Mouse (Mus musculus) MEL-GATA-1-ER (cell line): ENCODE measurements around the gene Gm11273.
A peak's percentile ranks its signal among the peaks of the same experiment; 100 is the strongest.
"Not testable (repeated sequence)": the region's sequence is repeated elsewhere in the genome, so short reads cannot be mapped to it uniquely, and the experiment has no call there.

ENCODE experiments used
- DNase-seq: peaks from one replicate; pipeline ENCODE4 v3.0.0-alpha.2; 2012; ENCODE audit warnings: low read depth; ENCODE audit errors: extremely low read depth

The Gm11273 gene

GRCm38 (mm10) chr13:21501182-21501581 lies at the start of gene Gm11273:
Gene Gm11273, minus strand, starts transcription at chr13:21501418.
- DNase-seq = not testable (repeated sequence)

GRCm38 (mm10) chr13:21550416-21551110 lies 49.3 kb upstream of the Gm11273 start:
- no peak for DNase-seq

GRCm38 (mm10) chr13:21549487-21549886 lies 48.3 kb upstream of the Gm11273 start:
- no peak for DNase-seq

- no peak for DNase-seq
Observed at GRCm38 (mm10) chr13:21542708-21543107, 41.5 kb upstream of the Gm11273 start, which contains the start of gene Olfr1366. Gene Olfr1366, minus strand, starts transcription at chr13:21542808.

- peak; percentile 72 for DNase-seq
Observed at GRCm38 (mm10) chr13:21530781-21531201, 29.6 kb upstream of the Gm11273 start, which contains the start of gene Zkscan8. Gene Zkscan8, minus strand, starts transcription at chr13:21531120.

GRCm38 (mm10) chr13:21530136-21530535 lies 28.9 kb upstream of the Gm11273 start:
- peak; percentile 11 for DNase-seq

- peak; percentile 81 for DNase-seq
Observed at GRCm38 (mm10) chr13:21506221-21506649, 5.0 kb upstream of the Gm11273 start.

- DNase-seq = peak; percentile 52
Observed at GRCm38 (mm10) chr13:21502296-21502695, 1.1 kb upstream of the Gm11273 start.

- no peak for DNase-seq
Observed at GRCm38 (mm10) chr13:21495080-21495479, 6.1 kb downstream of the Gm11273 start, which contains the start of gene AK157302. Gene AK157302, plus strand, starts transcription at chr13:21495223.

- no peak for DNase-seq
Observed at GRCm38 (mm10) chr13:21492847-21493246, 8.4 kb downstream of the Gm11273 start.

GRCm38 (mm10) chr13:21486881-21487280 lies 14.3 kb downstream of the Gm11273 start:
- no peak for DNase-seq

- DNase-seq = not testable (repeated sequence)
Observed at GRCm38 (mm10) chr13:21478759-21479670, 22.2 kb downstream of the Gm11273 start, which contains the start of the genes Zkscan4 and Gm10065. Gene Zkscan4, plus strand, starts transcription at chr13:21478907. Gene Gm10065, minus strand, starts transcription at chr13:21479441.

- DNase-seq = peak; percentile 30
Observed at GRCm38 (mm10) chr13:21472427-21472826, 28.8 kb downstream of the Gm11273 start.

GRCm38 (mm10) chr13:21469097-21469496 lies 32.1 kb downstream of the Gm11273 start:
- peak; percentile 49 for DNase-seq

GRCm38 (mm10) chr13:21468061-21469019 lies 32.9 kb downstream of the Gm11273 start, which contains the start of gene Nkapl:
Gene Nkapl, minus strand, starts transcription at chr13:21468509.
- DNase-seq = peak; percentile 66

GRCm38 (mm10) chr13:21467336-21467735 lies 33.9 kb downstream of the Gm11273 start:
- no peak for DNase-seq

GRCm38 (mm10) chr13:21462516-21462915 lies 38.7 kb downstream of the Gm11273 start:
- not testable (repeated sequence) for DNase-seq

- DNase-seq = no peak
Observed at GRCm38 (mm10) chr13:21456347-21456746, 44.9 kb downstream of the Gm11273 start.

- no peak for DNase-seq
Observed at GRCm38 (mm10) chr13:21454133-21454532, 47.1 kb downstream of the Gm11273 start.

GRCm38 (mm10) chr13:21453449-21453848 lies 47.8 kb downstream of the Gm11273 start, which contains the start of gene Zscan26:
Gene Zscan26, minus strand, starts transcription at chr13:21453730.
- DNase-seq = peak; percentile 66
